Mouse (Mus musculus): ENCODE measurements around the gene Cavin3. TPM values are rescaled to one million over a fixed set of nuclear protein-coding genes. Genes with fewer than 3 reads are reported as not detected.

Gene Cavin3
- polyA plus RNA-seq, 1 experiment from 2014 or later: 29.2 TPM

GRCm38 (mm10) chr7:105507257-105507656, 25.2 kb upstream of the Cavin3 start:
- no peak overlapping the region for H3K27ac ChIP-seq
- H3K4me1 ChIP-seq: no peaks in the 10 kb centered on the region
- no peak overlapping the region for H3K4me3 ChIP-seq
- H3K4me2 ChIP-seq (replicated peaks): no peak overlapping the region
- WGBS: 83% methylated on average over 4 of the region's 4 CpGs
- H3K9ac ChIP-seq: no peak overlapping the region
- H3K9me3 ChIP-seq: no peaks in the 10 kb centered on the region
- H3K36me3 ChIP-seq: no peaks in the 10 kb centered on the region
- ATAC-seq (ENCODE audit: low FRiP score, low read depth): no peak
- H3K27me3 ChIP-seq (replicated peaks): no peaks in the 10 kb centered on the region

- H3K27ac ChIP-seq: no peak overlapping the region
- no peaks in the 10 kb centered on the region for H3K9me3 ChIP-seq
- no peaks in the 10 kb centered on the region for H3K27me3 ChIP-seq (replicated peaks)
- no peaks in the 10 kb centered on the region for H3K4me1 ChIP-seq
- no peak for ATAC-seq (ENCODE audit: low FRiP score, low read depth)
- H3K9ac ChIP-seq: no peak overlapping the region
- H3K4me3 ChIP-seq: no peak overlapping the region
- no peaks in the 10 kb centered on the region for H3K36me3 ChIP-seq
- H3K4me2 ChIP-seq (replicated peaks): no peak overlapping the region
- 93% methylated on average over 4 of the region's 4 CpGs for WGBS
Observed at GRCm38 (mm10) chr7:105501984-105502383, 19.9 kb upstream of the Cavin3 start.

- Histone ChIP-seq H3K9me3 (no peaks in the 10 kb centered on the region), H3K4me3 (no peak overlapping the region), H3K4me1 (no peaks in the 10 kb centered on the region), H3K27me3 (replicated peaks) (no peaks in the 10 kb centered on the region), H3K27ac (no peak overlapping the region), H3K4me2 (replicated peaks) (no peak overlapping the region), H3K9ac (no peak overlapping the region), H3K36me3 (no peaks in the 10 kb centered on the region)
- ATAC-seq (ENCODE audit: low FRiP score, low read depth): no peak
- 80% methylated on average over 1 of the region's 1 CpGs for WGBS
Observed at GRCm38 (mm10) chr7:105499676-105500075, 17.6 kb upstream of the Cavin3 start.

GRCm38 (mm10) chr7:105498854-105499492, 16.9 kb upstream of the Cavin3 start:
- ATAC-seq (ENCODE audit: low FRiP score, low read depth): no peak
- no peaks in the 10 kb centered on the region for H3K36me3 ChIP-seq
- H3K4me2 ChIP-seq (replicated peaks): no peak overlapping the region
- H3K9ac ChIP-seq: no peak overlapping the region
- no peak overlapping the region for H3K27ac ChIP-seq
- H3K4me3 ChIP-seq: no peak overlapping the region
- WGBS: 69% methylated on average over 10 of the region's 10 CpGs
- H3K4me1 ChIP-seq: no peaks in the 10 kb centered on the region
- H3K27me3 ChIP-seq (replicated peaks): no peaks in the 10 kb centered on the region
- H3K9me3 ChIP-seq: no peaks in the 10 kb centered on the region

- H3K27me3 ChIP-seq (replicated peaks): no peaks in the 10 kb centered on the region
- 86% methylated on average over 3 of the region's 3 CpGs for WGBS
- no peak overlapping the region for H3K27ac ChIP-seq
- H3K4me3 ChIP-seq: no peak overlapping the region
- H3K4me2 ChIP-seq (replicated peaks): no peak overlapping the region
- H3K36me3 ChIP-seq: no peaks in the 10 kb centered on the region
- no peak for ATAC-seq (ENCODE audit: low FRiP score, low read depth)
- H3K9me3 ChIP-seq: no peaks in the 10 kb centered on the region
- H3K4me1 ChIP-seq: no peaks in the 10 kb centered on the region
- H3K9ac ChIP-seq: no peak overlapping the region
Observed at GRCm38 (mm10) chr7:105497881-105498280, 15.8 kb upstream of the Cavin3 start.

- Histone ChIP-seq H3K36me3 (no peaks in the 10 kb centered on the region), H3K4me1 (peaks cover 1% of the 10 kb centered on the region), H3K9me3 (no peaks in the 10 kb centered on the region), H3K9ac (no peak overlapping the region), H3K27ac (no peak overlapping the region), H3K27me3 (replicated peaks) (no peaks in the 10 kb centered on the region), H3K4me2 (replicated peaks) (no peak overlapping the region), H3K4me3 (no peak overlapping the region)
- 83% methylated on average over 6 of the region's 6 CpGs for WGBS
- ATAC-seq (ENCODE audit: low FRiP score, low read depth): no peak
Observed at GRCm38 (mm10) chr7:105487104-105487876, 5.2 kb upstream of the Cavin3 start.

GRCm38 (mm10) chr7:105485029-105485428, 2.9 kb upstream of the Cavin3 start:
- peaks cover 18% of the 10 kb centered on the region for H3K4me1 ChIP-seq
- no peak for ATAC-seq (ENCODE audit: low FRiP score, low read depth)
- 82% methylated on average over 5 of the region's 5 CpGs for WGBS
- H3K27me3 ChIP-seq (replicated peaks): peaks cover 6% of the 10 kb centered on the region; the same call in 1 of the 2 replicates
- no peak overlapping the region for H3K4me2 ChIP-seq (replicated peaks)
- H3K4me3 ChIP-seq: no peak overlapping the region
- H3K36me3 ChIP-seq: no peaks in the 10 kb centered on the region
- H3K27ac ChIP-seq: no peak overlapping the region
- H3K9ac ChIP-seq: no peak overlapping the region
- H3K9me3 ChIP-seq: no peaks in the 10 kb centered on the region

- ATAC-seq (ENCODE audit: low FRiP score, low read depth): peak; percentile 27
- WGBS: 46% methylated on average over 8 of the region's 8 CpGs
- H3K27ac ChIP-seq: no peak overlapping the region
Observed at GRCm38 (mm10) chr7:105482426-105482825, 326 bp upstream of the Cavin3 start.

GRCm38 (mm10) chr7:105480561-105481504, 1.3 kb downstream of the Cavin3 start:
- H3K4me2 ChIP-seq (replicated peaks): peak overlapping the region; percentile 83
- H3K9ac ChIP-seq: 0 out of 2 replicates have a peak overlapping the region, but pooled peaks have one; percentile 57
- no peak; the same call in 1 of the 2 replicates for ATAC-seq (ENCODE audit: low FRiP score, low read depth)
- no peak overlapping the region for H3K27ac ChIP-seq
- H3K4me3 ChIP-seq: peak overlapping the region; percentile 47; the same call in 1 of the 2 replicates
- 59% methylated on average over 23 of the region's 23 CpGs for WGBS
- peaks cover 22% of the 10 kb centered on the region for H3K4me1 ChIP-seq
- H3K36me3 ChIP-seq: no peaks in the 10 kb centered on the region
- H3K27me3 ChIP-seq (replicated peaks): peaks cover 6% of the 10 kb centered on the region; the same call in 1 of the 2 replicates
- no peaks in the 10 kb centered on the region for H3K9me3 ChIP-seq

More at GRCm38 (mm10) chr7:105482426-105482825, 326 bp upstream of the Cavin3 start:
- peak overlapping the region; percentile 57; the same call in 1 of the 2 replicates for H3K9ac ChIP-seq
- H3K4me3 ChIP-seq: peak overlapping the region; percentile 47
- peak overlapping the region; percentile 83 for H3K4me2 ChIP-seq (replicated peaks)
- H3K4me1 ChIP-seq: peaks cover 22% of the 10 kb centered on the region
- no peaks in the 10 kb centered on the region for H3K9me3 ChIP-seq
- H3K27me3 ChIP-seq (replicated peaks): peaks cover 6% of the 10 kb centered on the region; the same call in 1 of the 2 replicates
- no peaks in the 10 kb centered on the region for H3K36me3 ChIP-seq

- WGBS: 52% methylated on average over 5 of the region's 5 CpGs
- no peak overlapping the region for H3K9ac ChIP-seq
- peaks cover 6% of the 10 kb centered on the region; the same call in 1 of the 2 replicates for H3K27me3 ChIP-seq (replicated peaks)
- H3K4me2 ChIP-seq (replicated peaks): peak overlapping the region; percentile 83
- no peaks in the 10 kb centered on the region for H3K9me3 ChIP-seq
- H3K4me3 ChIP-seq: no peak overlapping the region
- H3K4me1 ChIP-seq: peaks cover 22% of the 10 kb centered on the region
- no peak for ATAC-seq (ENCODE audit: low FRiP score, low read depth)
- no peak overlapping the region for H3K27ac ChIP-seq
- H3K36me3 ChIP-seq: no peaks in the 10 kb centered on the region
Observed at GRCm38 (mm10) chr7:105480081-105480480, 2.0 kb downstream of the Cavin3 start.

GRCm38 (mm10) chr7:105479232-105479631, 2.9 kb downstream of the Cavin3 start:
- H3K4me3 ChIP-seq: no peak overlapping the region
- no peak for ATAC-seq (ENCODE audit: low FRiP score, low read depth)
- H3K9ac ChIP-seq: no peak overlapping the region
- H3K27ac ChIP-seq: no peak overlapping the region
- H3K9me3 ChIP-seq: no peaks in the 10 kb centered on the region
- peaks cover 22% of the 10 kb centered on the region for H3K4me1 ChIP-seq
- no peak overlapping the region for H3K4me2 ChIP-seq (replicated peaks)
- 89% methylated on average over 6 of the region's 6 CpGs for WGBS
- H3K36me3 ChIP-seq: no peaks in the 10 kb centered on the region
- H3K27me3 ChIP-seq (replicated peaks): peaks cover 6% of the 10 kb centered on the region; the same call in 1 of the 2 replicates
